Mouse (Mus musculus) embryonic facial prominence, embryonic 10.5 days (tissue): ENCODE results near the gene Gm3233. TPM values are rescaled to one million over a fixed set of nuclear protein-coding genes. Genes with fewer than 3 reads are reported as not detected.
"Not testable (repeated sequence)": the region's sequence is repeated elsewhere in the genome, so short reads cannot be mapped to it uniquely, and the experiment has no call there.

Source experiments
- DNase-seq: peaks from one replicate; pipeline ENCODE4 v3.0.0-alpha.2; 2017; ENCODE audit warnings: low spot score
- H3K27ac ChIP-seq: fragments of 300-500 bp; sonication (generic); replicated peaks from 2 replicates; pipeline ENCODE4 v1.5.1; 2016; ENCODE audit warnings: mild to moderate bottlenecking
- H3K27me3 ChIP-seq: fragments of 300-500 bp; sonication (generic); replicated peaks from 2 replicates; pipeline ENCODE4 v1.6.1; 2016; ENCODE audit warnings: low read depth, mild to moderate bottlenecking; ENCODE audit not compliant: poor library complexity, severe bottlenecking
- H3K36me3 ChIP-seq: fragments of 300-500 bp; sonication (generic); replicated peaks from 2 replicates; pipeline ENCODE4 v1.6.1; 2016; ENCODE audit warnings: mild to moderate bottlenecking, moderate library complexity
- H3K4me1 ChIP-seq: fragments of 300-500 bp; sonication (generic); 2 replicates; pipeline ENCODE4 v1.6.1; 2016
- H3K4me3 ChIP-seq: fragments of 300-500 bp; sonication (generic); 2 replicates; pipeline ENCODE4 v1.5.1; 2016; ENCODE audit warnings: mild to moderate bottlenecking, moderate library complexity
- H3K9me3 ChIP-seq: fragments of 300-500 bp; sonication (generic); 2 replicates; pipeline ENCODE4 v1.6.1; 2016; ENCODE audit warnings: mild to moderate bottlenecking
- WGBS: fragments of 180-500 bp; shearing (Covaris S2); methylation state at CpG from one replicate; pipeline ENCODE4 v1.1.7; 2016; 5-methylcytosine and 5-hydroxymethylcytosine counted together
- polyA plus RNA-seq: library from polyadenylated mRNA; unstranded; fragments of >200 nt; fragmentation: Nextera tagmentation; extraction: Ambion mirVana; gene quantifications from 2 replicates; pipeline ENCODE4 v1.2.1, GENCODE M21; 2016

Gm3233 gene
- polyA plus RNA-seq, 1 experiment from 2014 or later = not detected

DNA sequence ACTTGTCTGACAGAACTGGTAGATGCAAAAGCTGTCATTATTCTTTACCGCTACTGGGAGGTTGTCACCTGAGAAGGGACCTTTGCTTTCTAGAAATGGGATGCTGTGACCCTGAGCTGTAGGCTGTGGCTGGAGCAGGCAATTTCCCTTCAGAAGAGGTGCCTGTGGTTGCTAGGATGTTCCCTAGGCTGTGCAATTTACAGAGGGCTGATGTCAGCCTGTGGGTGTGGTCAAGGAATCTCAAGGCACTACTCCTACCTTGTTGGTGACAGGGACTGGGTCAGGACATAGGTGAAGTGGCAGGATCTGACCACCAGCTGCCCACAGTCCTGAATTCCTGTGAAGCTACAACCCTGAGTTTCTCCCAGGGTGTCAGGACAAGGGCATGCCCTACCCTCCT, 10.2 kb upstream of the Gm3233 start:
- H3K4me3 ChIP-seq = no peak overlapping the region
- H3K27ac ChIP-seq = no peak overlapping the region
- WGBS = 86% methylated on average over 1 of the region's 1 CpGs
- DNase-seq = no peak
- H3K4me1 ChIP-seq = no peaks in the 10 kb centered on the region
- H3K27me3 ChIP-seq = no peaks in the 10 kb centered on the region
- H3K9me3 ChIP-seq = no peaks in the 10 kb centered on the region
- H3K36me3 ChIP-seq = no peaks in the 10 kb centered on the region

DNA sequence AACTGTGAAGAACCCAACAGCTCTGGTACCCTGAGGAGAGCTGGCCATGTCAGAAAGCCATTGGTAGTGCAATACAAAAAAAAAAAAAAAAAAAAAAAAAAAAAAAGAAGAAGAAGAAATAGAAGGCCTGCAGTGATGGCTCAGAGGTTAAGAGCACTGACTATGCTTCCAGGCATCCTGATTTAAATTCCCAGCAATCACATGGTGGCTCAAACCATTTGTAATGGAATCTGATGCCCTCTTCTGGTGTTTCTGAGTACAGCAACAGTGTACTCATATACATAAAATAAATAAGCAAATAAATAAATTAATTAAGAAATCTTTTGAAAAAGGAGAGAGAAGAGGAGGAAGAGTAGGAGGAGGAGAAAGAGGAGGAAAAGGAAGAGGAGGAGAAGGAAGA, 6.0 kb downstream of the Gm3233 start:
- DNase-seq = no peak
- no peak overlapping the region for H3K4me3 ChIP-seq
- peaks cover 20% of the 10 kb centered on the region for H3K4me1 ChIP-seq

DNA sequence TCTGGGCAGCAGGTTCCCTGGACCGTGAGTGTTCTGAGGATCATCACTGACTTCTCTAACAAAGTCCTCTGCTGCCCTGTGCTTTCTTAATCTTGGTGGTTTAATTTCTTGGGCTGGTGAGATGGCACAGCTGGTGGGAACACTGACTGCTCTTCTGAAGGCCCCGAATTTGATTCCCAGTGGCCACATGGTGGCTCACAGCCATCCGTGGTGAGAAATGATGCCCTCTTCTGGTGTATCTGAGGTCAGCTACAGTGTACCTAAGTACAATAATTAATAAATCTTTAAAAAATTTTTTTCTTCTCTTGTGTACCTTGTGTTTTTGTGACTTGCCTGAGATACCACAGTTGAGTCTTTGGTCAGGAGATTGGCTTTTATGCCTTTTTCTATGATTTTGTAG, 7.2 kb downstream of the Gm3233 start:
- WGBS = 66% methylated on average over 3 of the region's 3 CpGs
- H3K27ac ChIP-seq, H3K9me3 ChIP-seq: not testable (repeated sequence)

More for the DNA sequence above, 6.0 kb downstream of the Gm3233 start:
- H3K36me3 ChIP-seq = no peaks in the 10 kb centered on the region
- H3K27me3 ChIP-seq = no peaks in the 10 kb centered on the region
- no peaks in the 10 kb centered on the region for H3K9me3 ChIP-seq
- H3K27ac ChIP-seq = no peak overlapping the region

DNA sequence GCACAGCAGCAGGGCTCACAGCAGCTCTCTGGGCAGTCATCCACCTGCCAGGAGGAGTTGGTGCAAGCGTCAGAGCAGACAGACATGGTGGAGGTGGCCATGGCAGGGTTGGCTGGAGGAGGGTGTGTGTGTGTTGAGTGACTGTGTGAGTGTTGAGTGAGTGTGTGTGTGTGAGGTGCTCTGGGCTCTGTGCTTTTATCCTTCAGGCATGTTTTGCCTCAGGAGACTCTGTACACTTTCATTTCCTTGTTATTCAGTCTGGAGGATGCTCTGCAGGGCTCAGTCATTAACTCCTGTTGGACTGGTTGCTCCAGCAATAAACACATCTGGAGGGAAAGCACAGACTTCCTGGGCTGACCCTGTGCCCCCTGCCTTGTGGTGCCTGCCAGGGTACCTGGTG, 8.2 kb downstream of the Gm3233 start, which contains the start of gene Gm9736:
Gm9736 (minus strand) TSS at position 101 of the 400 bp plus-strand sequence.
- H3K36me3 ChIP-seq, H3K27ac ChIP-seq, H3K27me3 ChIP-seq, H3K9me3 ChIP-seq, H3K4me3 ChIP-seq, DNase-seq: not testable (repeated sequence)
- peaks cover 20% of the 10 kb centered on the region for H3K4me1 ChIP-seq
- WGBS = 64% methylated on average over 1 of the region's 1 CpGs

More for the DNA sequence above, 7.2 kb downstream of the Gm3233 start:
- H3K27me3 ChIP-seq, H3K4me3 ChIP-seq, DNase-seq, H3K36me3 ChIP-seq: not testable (repeated sequence)
- peaks cover 20% of the 10 kb centered on the region for H3K4me1 ChIP-seq

DNA sequence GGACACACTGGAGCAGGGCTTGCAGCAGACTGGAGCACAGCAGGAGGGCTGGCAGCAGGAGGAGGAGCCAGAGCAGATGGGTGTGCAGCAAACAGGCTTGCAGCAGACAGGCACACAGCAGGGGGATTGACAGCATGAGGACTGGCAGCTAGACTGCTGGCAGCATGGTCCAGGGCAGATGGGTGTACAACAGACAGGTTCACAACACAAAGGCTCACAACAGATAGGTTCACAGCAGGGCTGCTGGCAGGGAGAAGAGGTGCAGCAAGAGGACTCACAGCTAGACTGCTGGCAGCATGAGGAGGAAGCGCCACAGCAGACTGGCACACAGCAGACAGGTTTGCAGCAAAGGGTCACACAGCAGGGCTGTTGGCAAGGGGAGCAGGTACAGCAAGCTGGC, 8.8 kb downstream of the Gm3233 start:
- H3K4me1 ChIP-seq = peaks cover 20% of the 10 kb centered on the region
- WGBS = 72% methylated on average over 1 of the region's 1 CpGs
- not testable (repeated sequence) for H3K36me3 ChIP-seq, H3K4me3 ChIP-seq, DNase-seq, H3K27ac ChIP-seq, H3K9me3 ChIP-seq, H3K27me3 ChIP-seq

DNA sequence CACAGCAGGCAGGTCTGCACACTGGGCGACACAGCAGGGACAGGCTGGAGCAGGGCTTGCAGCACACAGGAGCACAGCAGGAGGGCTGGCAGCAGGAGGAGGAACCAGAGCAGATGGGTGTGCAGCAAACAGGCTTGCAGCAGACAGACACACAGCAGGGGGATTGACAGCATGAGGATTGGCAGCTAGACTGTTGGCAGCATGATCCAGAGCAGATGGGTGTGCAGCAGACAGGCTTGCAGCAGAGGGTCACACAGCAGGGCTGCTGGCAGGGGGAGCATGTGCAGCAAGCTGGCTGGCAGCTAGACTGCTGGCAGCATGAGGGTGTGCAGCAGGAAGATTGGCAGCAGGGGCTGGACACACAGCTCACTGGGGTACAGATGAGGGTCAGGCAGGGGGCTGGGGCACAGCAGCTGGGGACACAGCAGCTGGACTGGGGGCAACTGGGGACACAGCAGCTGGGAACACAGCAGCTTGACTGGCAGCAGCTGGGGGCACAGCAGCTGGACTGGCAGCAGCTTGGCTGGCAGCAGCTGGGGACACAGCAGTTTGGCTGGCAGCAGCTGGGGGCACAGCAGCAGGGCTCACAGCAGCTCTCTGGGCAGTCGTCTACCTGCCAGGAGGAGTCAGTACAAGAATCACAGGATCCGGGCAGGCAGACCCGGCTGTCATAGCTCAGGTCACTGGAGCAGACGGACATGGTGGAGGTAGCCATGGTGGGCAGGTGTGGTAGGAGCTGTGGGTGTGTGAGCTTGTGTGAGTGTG, 17.4 kb downstream of the Gm3233 start, which contains the start of gene Gm18596:
Gm18596 (minus strand) TSS at position 715 of the 765 bp plus-strand sequence.
- not testable (repeated sequence) for H3K9me3 ChIP-seq, H3K4me3 ChIP-seq, DNase-seq, H3K36me3 ChIP-seq, H3K27ac ChIP-seq, H3K27me3 ChIP-seq
- WGBS = 48% methylated on average over 5 of the region's 5 CpGs
- H3K4me1 ChIP-seq = peaks cover 24% of the 10 kb centered on the region

DNA sequence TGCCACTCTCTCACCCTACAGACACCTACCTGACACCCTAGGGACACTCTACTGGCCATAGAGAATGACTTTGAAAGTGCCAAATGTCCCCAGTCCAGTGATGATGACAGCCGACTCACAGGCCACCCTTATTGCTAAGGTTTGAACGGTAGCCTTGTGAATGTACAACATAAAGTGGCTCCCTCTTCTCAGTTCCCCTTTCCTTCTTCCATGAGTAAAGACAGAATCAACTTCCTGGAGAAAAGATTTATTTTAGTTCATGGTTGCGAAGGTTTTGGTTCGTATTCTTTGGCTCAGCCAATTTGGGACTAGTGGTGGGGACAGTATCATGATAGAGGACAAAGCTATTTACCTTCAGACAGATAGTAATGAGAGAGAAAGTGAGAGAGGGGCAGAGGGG, 20.6 kb downstream of the Gm3233 start:
- no peak for DNase-seq
- H3K27me3 ChIP-seq = no peaks in the 10 kb centered on the region
- 90% methylated on average over 4 of the region's 4 CpGs for WGBS
- peaks cover 24% of the 10 kb centered on the region for H3K4me1 ChIP-seq
- H3K9me3 ChIP-seq = peaks cover 10% of the 10 kb centered on the region; the same call in 1 of the 2 replicates
- no peak overlapping the region for H3K4me3 ChIP-seq
- no peaks in the 10 kb centered on the region; the same call in 1 of the 2 replicates for H3K36me3 ChIP-seq
- no peak overlapping the region for H3K27ac ChIP-seq

DNA sequence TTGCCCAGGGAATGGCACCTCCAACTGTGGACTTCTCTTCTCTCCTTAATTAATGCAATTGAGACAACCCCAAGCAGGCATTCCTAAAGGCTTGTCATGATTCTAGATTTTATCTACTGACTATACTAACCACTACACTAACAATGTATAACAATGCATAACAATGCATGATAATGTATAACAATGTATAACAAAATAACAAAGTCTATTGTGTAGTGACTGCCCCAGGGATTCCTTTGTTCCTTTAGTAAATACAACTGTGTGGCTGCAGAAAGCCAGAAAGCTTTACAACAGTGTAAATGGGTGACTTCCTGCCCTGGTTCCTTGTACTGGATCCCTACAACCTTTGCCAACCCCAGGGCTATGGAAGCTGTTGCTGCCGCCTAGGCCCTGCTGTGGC, 23.6 kb downstream of the Gm3233 start:
- H3K27ac ChIP-seq = no peak overlapping the region
- peaks cover 8% of the 10 kb centered on the region; the same call in 1 of the 2 replicates for H3K4me1 ChIP-seq
- H3K9me3 ChIP-seq = peaks cover 10% of the 10 kb centered on the region; the same call in 1 of the 2 replicates
- H3K27me3 ChIP-seq = no peaks in the 10 kb centered on the region
- no peaks in the 10 kb centered on the region; the same call in 1 of the 2 replicates for H3K36me3 ChIP-seq
- no peak for DNase-seq
- WGBS = 82% methylated on average over 1 of the region's 1 CpGs
- no peak overlapping the region for H3K4me3 ChIP-seq

DNA sequence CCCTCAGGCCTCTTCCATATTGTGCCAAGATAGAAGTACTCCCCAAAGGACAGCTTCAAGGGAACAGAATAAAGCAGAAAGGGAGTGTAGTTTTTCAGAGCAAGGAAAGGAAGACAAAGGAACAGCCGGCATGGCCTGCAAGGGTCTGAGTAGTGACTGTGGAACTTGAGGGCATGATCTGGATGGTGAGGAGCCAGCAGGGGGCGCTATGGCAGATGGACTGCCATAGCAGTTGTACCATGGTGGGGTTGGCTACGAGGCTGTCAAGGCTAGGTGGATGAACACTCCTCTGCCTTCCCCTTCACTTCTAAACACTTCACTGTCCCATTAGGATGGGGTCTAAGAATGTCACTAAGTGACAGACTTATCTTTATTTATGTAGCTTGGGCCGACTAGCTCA, 30.2 kb downstream of the Gm3233 start:
- Histone ChIP-seq H3K36me3 (no peaks in the 10 kb centered on the region), H3K27me3 (no peaks in the 10 kb centered on the region), H3K4me3 (no peak overlapping the region), H3K27ac (no peak overlapping the region), H3K9me3 (no peaks in the 10 kb centered on the region), H3K4me1 (no peaks in the 10 kb centered on the region)
- DNase-seq = peak; percentile 30
- WGBS = 56% methylated on average over 4 of the region's 4 CpGs

DNA sequence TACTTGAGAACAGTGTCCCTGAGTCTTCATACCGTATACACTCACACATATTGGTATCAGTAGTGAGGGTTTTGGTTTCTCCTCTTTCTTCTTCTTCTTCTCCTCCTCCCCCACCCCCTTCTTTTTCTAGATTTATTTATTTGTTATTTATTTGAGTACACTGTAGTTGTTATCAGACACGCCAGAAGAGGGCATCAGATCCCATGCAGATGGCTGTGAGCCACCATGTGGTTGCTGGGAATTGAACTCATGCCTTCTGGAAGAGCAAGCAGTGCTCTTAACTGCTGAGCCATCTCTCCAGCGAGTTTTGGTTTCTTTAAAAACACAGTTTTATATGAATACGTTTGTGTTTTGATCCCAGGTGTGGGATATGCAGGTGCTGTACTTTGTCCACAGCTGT, 31.2 kb downstream of the Gm3233 start:
- no peaks in the 10 kb centered on the region for H3K36me3 ChIP-seq
- H3K27ac ChIP-seq = no peak overlapping the region
- 65% methylated on average over 4 of the region's 4 CpGs for WGBS
- H3K4me1 ChIP-seq = no peaks in the 10 kb centered on the region
- no peak for DNase-seq
- H3K9me3 ChIP-seq = no peaks in the 10 kb centered on the region
- no peaks in the 10 kb centered on the region for H3K27me3 ChIP-seq
- H3K4me3 ChIP-seq = no peak overlapping the region

DNA sequence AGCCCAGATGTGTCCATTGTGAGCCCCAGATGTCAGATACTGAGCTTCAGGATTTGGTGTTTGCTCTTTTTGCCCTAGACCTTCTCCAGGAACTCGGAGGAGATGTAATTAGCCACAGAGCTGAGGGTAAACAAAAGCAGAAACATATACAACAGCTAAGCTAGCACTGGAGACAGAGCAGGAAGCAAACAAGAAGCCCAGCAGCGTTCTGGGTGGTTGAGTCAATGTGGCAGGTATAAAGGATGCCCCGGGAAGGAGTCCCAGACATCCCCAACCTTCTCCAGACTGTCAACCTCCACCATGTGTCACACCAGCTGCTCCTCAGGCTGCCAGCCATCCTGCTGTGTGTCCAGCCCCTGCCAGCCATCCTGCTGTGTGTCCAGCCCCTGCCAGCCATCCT, 33.3 kb downstream of the Gm3233 start, which contains the start of gene Gm10100:
Gm10100 (plus strand) TSS at position 301 of the 400 bp plus-strand sequence.
- WGBS = 38% methylated on average over 3 of the region's 3 CpGs
- no peak for DNase-seq
- H3K9me3 ChIP-seq = no peaks in the 10 kb centered on the region
- no peaks in the 10 kb centered on the region for H3K36me3 ChIP-seq
- no peaks in the 10 kb centered on the region for H3K27me3 ChIP-seq
- H3K4me3 ChIP-seq = no peak within 1 kb of the TSS
- no peak within 1 kb of the TSS for H3K27ac ChIP-seq
- H3K4me1 ChIP-seq = no peaks in the 10 kb centered on the region

DNA sequence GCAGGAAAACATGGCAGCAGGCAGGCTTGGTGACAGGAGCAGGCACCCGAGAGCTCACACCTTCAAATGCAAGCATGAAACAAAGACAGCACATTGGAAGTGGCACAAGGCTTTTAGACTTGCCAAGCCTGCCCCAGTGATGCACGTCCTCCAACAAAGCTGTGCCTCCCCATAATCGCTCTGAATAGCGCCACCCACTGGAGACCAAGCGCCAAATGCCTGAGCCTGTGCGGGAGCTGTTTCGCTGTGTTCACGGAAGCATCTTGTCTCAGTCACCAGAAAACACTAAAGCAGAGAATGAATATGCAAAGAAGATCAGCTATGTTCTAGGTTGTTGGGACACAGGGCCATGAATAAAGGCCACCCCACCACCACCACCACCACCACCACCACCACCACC, 34.6 kb downstream of the Gm3233 start:
- Histone ChIP-seq H3K4me3 (no peak overlapping the region), H3K27me3 (no peaks in the 10 kb centered on the region), H3K4me1 (no peaks in the 10 kb centered on the region), H3K9me3 (peaks cover 5% of the 10 kb centered on the region; the same call in 1 of the 2 replicates), H3K27ac (no peak overlapping the region), H3K36me3 (no peaks in the 10 kb centered on the region)
- no peak for DNase-seq
- 79% methylated on average over 8 of the region's 8 CpGs for WGBS

DNA sequence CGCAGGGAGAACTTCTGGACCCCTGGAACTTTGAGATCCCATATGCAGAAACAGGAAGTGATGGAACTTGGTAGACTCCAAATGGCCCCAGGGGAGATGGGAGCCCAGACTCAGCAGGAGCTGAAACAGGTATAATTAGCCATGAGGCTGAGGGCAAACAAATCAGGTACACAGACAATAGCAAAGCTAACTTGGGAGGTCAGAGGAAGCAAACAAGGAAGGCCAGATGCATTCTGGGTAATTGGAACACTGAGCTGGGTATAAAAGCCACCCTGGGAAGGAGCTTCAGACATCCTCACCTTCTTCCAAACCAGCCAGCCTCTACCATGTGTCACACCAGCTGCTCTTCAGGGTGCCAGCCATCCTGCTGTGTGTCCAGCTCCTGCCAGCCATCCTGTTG, 39.2 kb downstream of the Gm3233 start, which contains the start of gene Krtap12-1:
Krtap12-1 (plus strand) TSS at position 301 of the 400 bp plus-strand sequence.
- not testable (repeated sequence) for H3K4me3 ChIP-seq, H3K27me3 ChIP-seq, H3K27ac ChIP-seq, H3K4me1 ChIP-seq, H3K36me3 ChIP-seq, H3K9me3 ChIP-seq, DNase-seq
- 91% methylated on average over 1 of the region's 1 CpGs for WGBS
